Mouse (Mus musculus) ES-E14 (cell line): ENCODE data around the gene Popdc3.

Experiments
- MAFK ChIP-seq: IDR thresholded peaks from 2 replicates; pipeline ENCODE4 v1.6.1; 2014; ENCODE audit warnings: mild to moderate bottlenecking, low read depth, low read length, inconsistent platforms; ENCODE audit not compliant: insufficient read depth
- ZNF384 ChIP-seq: IDR thresholded peaks from 2 replicates; pipeline ENCODE4 v1.6.1; 2012; ENCODE audit warnings: low read depth, low read length, inconsistent platforms

GRCm38 (mm10) chr10:45229954-45230353 lies 52.1 kb downstream of the Popdc3 start:
- TF ChIP-seq MAFK (no peak), ZNF384 (no peak)
